Mouse (Mus musculus): ENCODE results near the gene Xaf1. TPM values are rescaled to one million over a fixed set of nuclear protein-coding genes. Genes with fewer than 3 reads are reported as not detected.
"Not testable (repeated sequence)": the region's sequence is repeated elsewhere in the genome, so short reads cannot be mapped to it uniquely, and the experiment has no call there.

The Xaf1 gene
- total and polyA plus RNA-seq, 2 experiments from 2014 or later, result 4.5 to 5.5 TPM

DNA sequence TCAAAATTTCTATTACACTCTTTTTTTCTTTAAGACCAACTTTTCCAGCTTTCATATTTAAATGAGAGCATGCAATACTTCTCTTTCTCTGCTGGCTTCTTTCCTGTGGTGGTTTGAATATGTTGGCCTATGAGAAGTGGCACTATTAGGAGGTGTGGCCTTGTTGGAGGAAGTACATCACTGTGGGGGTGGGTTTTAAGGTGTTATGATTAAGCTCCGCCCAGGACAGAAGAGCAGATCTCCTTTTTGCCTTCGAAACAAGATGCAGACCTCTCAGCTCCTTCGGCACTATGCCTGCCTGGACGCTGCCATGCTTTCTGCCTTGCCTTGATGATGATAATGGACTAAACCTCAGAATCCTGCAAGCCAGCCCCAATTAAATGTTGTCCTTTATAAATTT lies 24.3 kb downstream of the Xaf1 start:
- no peak for TF ChIP-seq CTCF (IDR thresholded peaks at IDR 0.05; ENCODE audit: low read depth)
- no peak overlapping the region for H3K4me3 ChIP-seq (ENCODE audit: low read length)
- H3K36me3 ChIP-seq (ENCODE audit: insufficient read depth, low read length), result no peaks in the 10 kb centered on the region
- H3K27me3 ChIP-seq (ENCODE audit: insufficient read depth, low read length), result no peaks in the 10 kb centered on the region
- no peak overlapping the region for H3K27ac ChIP-seq
- H3K9ac ChIP-seq (replicated peaks; ENCODE audit: low read length), result no peak overlapping the region
- no peak overlapping the region for H3K4me2 ChIP-seq (ENCODE audit: low read depth, low read length)
- DNase-seq (ENCODE audit: low spot score), result no peak
- ATAC-seq, result no peak
- no peaks in the 10 kb centered on the region for H3K9me3 ChIP-seq (ENCODE audit: low read length)
- 90% methylated on average over 4 of the region's 4 CpGs for WGBS
- no peaks in the 10 kb centered on the region for H3K4me1 ChIP-seq (ENCODE audit: insufficient read depth, low read length)

DNA sequence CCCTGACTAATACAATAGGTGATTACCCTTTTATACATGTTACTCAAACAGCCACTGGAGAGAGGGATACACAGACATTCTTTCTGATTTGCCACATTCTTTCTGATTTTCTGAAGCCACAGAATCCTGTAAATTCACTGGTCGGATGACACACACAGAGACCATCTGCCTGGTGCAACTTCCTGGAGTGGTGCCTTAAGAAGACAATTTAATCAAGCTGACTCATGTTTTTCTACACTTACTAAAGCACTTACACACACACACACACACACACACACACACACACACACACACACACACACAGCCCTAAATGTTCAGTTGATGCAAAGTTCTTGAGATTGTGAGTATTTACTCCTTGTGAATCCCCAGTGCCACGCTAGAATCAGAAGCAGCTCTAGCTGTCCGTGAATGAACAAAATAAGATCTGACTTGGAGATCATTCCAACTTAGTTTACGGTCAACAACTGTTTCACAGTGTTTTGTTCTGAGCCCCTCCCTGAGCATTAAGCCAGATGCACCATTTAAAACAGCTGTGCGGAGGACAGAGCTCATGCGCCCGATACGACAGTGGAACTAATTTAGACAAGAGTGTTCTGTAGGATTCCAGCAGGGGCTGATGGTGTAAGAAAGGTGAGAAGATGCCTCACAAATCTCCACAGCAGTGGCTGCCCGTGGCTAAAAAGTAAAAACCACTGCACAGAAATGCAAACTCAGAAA lies 31.7 kb downstream of the Xaf1 start:
- DNase-seq (ENCODE audit: low spot score), result no peak
- Histone ChIP-seq H3K36me3 (ENCODE audit: insufficient read depth, low read length) (no peaks in the 10 kb centered on the region), H3K9me3 (ENCODE audit: low read length) (no peaks in the 10 kb centered on the region), H3K4me3 (ENCODE audit: low read length) (no peak overlapping the region), H3K4me1 (ENCODE audit: insufficient read depth, low read length) (no peaks in the 10 kb centered on the region), H3K9ac (replicated peaks; ENCODE audit: low read length) (no peak overlapping the region), H3K4me2 (ENCODE audit: low read depth, low read length) (no peak overlapping the region), H3K27me3 (ENCODE audit: insufficient read depth, low read length) (no peaks in the 10 kb centered on the region), H3K27ac (no peak overlapping the region)
- WGBS, result 57% methylated on average over 9 of the region's 9 CpGs
- TF ChIP-seq CTCF (IDR thresholded peaks at IDR 0.05; ENCODE audit: low read depth), result no peak
- no peak for ATAC-seq

DNA sequence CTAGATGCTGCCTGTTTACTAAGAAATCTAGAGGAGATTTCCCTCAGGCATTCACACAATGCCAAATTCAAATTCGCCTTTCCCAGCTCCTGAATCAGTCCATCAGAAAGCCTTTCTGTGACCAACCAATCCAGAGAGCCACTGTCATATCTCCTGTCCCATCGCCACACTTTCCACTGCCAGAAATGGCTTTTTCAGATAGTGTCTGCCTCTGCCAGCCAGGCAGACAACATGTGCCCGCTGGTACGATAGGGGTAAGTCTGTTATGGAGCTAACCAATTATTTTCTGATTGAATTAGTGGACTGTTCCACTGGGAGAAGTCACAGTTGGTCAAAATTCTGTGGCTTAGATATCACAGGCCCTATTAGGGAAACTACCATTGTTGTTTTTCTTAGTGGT lies 33.2 kb downstream of the Xaf1 start:
- TF ChIP-seq CTCF (IDR thresholded peaks at IDR 0.05; ENCODE audit: low read depth), result no peak
- ATAC-seq (no peak), DNase-seq (ENCODE audit: low spot score) (no peak)
- WGBS, result 66% methylated on average over 4 of the region's 4 CpGs
- Histone ChIP-seq H3K27ac (no peak overlapping the region), H3K4me3 (ENCODE audit: low read length) (no peak overlapping the region), H3K9ac (replicated peaks; ENCODE audit: low read length) (no peak overlapping the region), H3K9me3 (ENCODE audit: low read length) (no peaks in the 10 kb centered on the region), H3K4me2 (ENCODE audit: low read depth, low read length) (no peak overlapping the region), H3K4me1 (ENCODE audit: insufficient read depth, low read length) (no peaks in the 10 kb centered on the region), H3K36me3 (ENCODE audit: insufficient read depth, low read length) (no peaks in the 10 kb centered on the region), H3K27me3 (ENCODE audit: insufficient read depth, low read length) (no peaks in the 10 kb centered on the region)

DNA sequence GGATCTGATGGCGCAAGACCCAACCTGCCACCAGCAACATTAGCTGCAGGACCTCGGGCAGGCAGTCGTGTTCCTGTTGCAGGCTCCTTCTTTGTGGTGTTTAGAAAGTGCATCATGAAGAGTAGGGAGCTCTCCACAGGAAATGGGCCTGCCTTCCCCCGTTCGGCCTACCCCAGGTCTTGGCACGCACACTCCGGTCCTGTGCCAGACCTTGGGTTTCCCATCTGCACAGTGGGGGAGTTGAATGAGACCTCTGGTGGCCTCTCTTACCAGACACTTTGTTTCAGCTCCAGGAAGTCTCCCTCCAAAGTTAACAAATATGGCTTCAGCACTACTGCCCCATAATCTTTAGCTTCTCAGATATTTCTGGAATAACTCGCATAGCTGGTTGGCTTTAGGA lies 35.3 kb downstream of the Xaf1 start:
- no peak overlapping the region for H3K4me2 ChIP-seq (ENCODE audit: low read depth, low read length)
- no peak overlapping the region for H3K27ac ChIP-seq
- DNase-seq (ENCODE audit: low spot score) (no peak), ATAC-seq (no peak)
- H3K36me3 ChIP-seq (ENCODE audit: insufficient read depth, low read length), result no peaks in the 10 kb centered on the region
- WGBS, result 69% methylated on average over 8 of the region's 8 CpGs
- H3K9ac ChIP-seq (replicated peaks; ENCODE audit: low read length), result no peak overlapping the region
- no peak overlapping the region for H3K4me3 ChIP-seq (ENCODE audit: low read length)
- no peaks in the 10 kb centered on the region for H3K4me1 ChIP-seq (ENCODE audit: insufficient read depth, low read length)
- H3K27me3 ChIP-seq (ENCODE audit: insufficient read depth, low read length), result no peaks in the 10 kb centered on the region
- no peaks in the 10 kb centered on the region for H3K9me3 ChIP-seq (ENCODE audit: low read length)
- TF ChIP-seq CTCF (IDR thresholded peaks at IDR 0.05; ENCODE audit: low read depth), result no peak

DNA sequence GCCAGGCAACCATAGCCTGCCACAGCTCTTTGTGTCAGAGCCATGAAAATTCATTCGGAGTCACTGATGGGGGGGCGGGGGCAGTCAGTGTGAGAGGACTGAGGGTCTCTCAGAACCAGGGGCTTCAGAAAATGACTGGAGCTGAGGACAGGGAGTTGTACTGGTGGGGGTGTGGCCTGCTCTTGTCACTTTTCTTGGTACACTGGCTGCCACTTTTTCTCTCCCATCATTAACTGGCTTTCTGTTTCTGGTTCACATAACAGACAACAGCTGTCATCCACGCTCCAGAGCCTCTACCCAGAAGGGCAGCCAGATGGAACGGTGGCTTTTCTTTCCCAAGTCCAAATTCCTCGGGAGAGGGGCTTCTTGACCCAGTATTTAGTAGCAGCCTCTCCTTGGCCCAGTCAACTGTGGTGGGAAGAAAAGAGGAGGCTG lies 37.0 kb downstream of the Xaf1 start:
- 13% methylated on average over 5 of the region's 5 CpGs for WGBS
- TF ChIP-seq CTCF (IDR thresholded peaks at IDR 0.05; ENCODE audit: low read depth), result no peak
- Histone ChIP-seq H3K36me3 (ENCODE audit: insufficient read depth, low read length) (no peaks in the 10 kb centered on the region), H3K9me3 (ENCODE audit: low read length) (no peaks in the 10 kb centered on the region), H3K4me2 (ENCODE audit: low read depth, low read length) (no peak overlapping the region), H3K4me1 (ENCODE audit: insufficient read depth, low read length) (no peaks in the 10 kb centered on the region), H3K4me3 (ENCODE audit: low read length) (no peak overlapping the region), H3K9ac (replicated peaks; ENCODE audit: low read length) (no peak overlapping the region), H3K27ac (peak overlapping the region; percentile 22; the same call in 1 of the 2 replicates), H3K27me3 (ENCODE audit: insufficient read depth, low read length) (no peaks in the 10 kb centered on the region)
- ATAC-seq (peak; percentile 86), DNase-seq (ENCODE audit: low spot score) (peak; percentile 72)

DNA sequence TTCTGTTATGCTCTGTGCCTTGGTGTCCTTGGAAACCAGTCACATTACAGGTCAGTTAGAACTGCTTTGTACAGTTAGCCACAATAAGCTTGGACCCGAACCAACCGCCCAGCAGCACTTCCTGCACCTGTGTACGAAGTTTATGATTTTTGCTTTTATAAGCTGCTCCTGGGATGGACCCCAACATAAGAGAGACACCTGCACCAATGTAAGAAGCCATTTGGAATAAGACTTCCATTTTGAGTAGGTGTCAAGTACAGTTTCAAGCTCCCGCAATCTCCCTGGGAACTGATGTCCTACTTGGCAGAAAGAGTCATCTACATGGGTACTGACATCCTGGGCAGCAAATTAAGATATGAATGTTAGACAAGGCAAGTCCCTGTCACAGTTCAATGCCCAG lies 38.3 kb downstream of the Xaf1 start:
- no peaks in the 10 kb centered on the region for H3K27me3 ChIP-seq (ENCODE audit: insufficient read depth, low read length)
- 53% methylated on average over 4 of the region's 4 CpGs for WGBS
- H3K9me3 ChIP-seq (ENCODE audit: low read length), result no peaks in the 10 kb centered on the region
- H3K4me3 ChIP-seq (ENCODE audit: low read length), result no peak overlapping the region
- DNase-seq (ENCODE audit: low spot score) (no peak), ATAC-seq (no peak)
- no peaks in the 10 kb centered on the region for H3K4me1 ChIP-seq (ENCODE audit: insufficient read depth, low read length)
- no peaks in the 10 kb centered on the region for H3K36me3 ChIP-seq (ENCODE audit: insufficient read depth, low read length)
- no peak for TF ChIP-seq CTCF (IDR thresholded peaks at IDR 0.05; ENCODE audit: low read depth)
- H3K4me2 ChIP-seq (ENCODE audit: low read depth, low read length), result no peak overlapping the region
- no peak overlapping the region for H3K27ac ChIP-seq
- no peak overlapping the region for H3K9ac ChIP-seq (replicated peaks; ENCODE audit: low read length)

DNA sequence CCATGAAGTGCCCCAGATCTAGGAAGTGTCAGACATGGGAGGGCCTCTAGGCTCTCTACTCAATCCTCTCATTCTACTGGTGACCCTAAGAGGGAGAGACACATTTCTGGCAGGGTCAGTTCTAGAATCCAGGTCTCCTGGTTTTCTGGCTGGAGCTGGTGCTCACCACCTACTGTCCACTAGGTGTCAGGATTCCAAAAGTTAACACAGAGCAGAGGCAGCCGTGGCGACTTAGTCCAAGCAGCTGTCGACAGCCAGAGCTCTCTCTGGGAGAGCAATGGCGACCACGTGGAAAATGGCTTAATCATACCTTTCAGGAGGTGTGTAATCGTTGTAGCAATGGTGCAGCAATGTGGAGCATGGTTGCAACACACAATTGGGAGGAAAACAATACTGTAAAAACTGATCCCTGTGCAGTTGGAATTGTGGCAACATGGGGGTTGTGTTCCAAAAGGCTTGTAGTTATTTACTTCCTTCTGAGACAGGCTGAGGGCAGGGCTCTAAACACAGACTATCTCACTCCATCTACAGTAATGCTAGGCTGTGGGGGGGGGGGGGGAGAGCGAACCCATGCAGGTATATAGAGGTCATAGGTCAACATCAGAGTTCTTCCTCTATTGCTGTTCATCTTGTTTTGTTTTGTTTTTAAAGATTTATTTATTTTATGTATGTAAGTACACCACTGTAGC lies 41.3 kb downstream of the Xaf1 start:
- Histone ChIP-seq H3K36me3 (ENCODE audit: insufficient read depth, low read length) (no peaks in the 10 kb centered on the region), H3K4me2 (ENCODE audit: low read depth, low read length) (peak overlapping the region; percentile 31; the same call in 1 of the 2 replicates), H3K27ac (no peak overlapping the region), H3K4me3 (ENCODE audit: low read length) (no peak overlapping the region), H3K9ac (replicated peaks; ENCODE audit: low read length) (no peak overlapping the region), H3K27me3 (ENCODE audit: insufficient read depth, low read length) (no peaks in the 10 kb centered on the region), H3K9me3 (ENCODE audit: low read length) (no peaks in the 10 kb centered on the region), H3K4me1 (ENCODE audit: insufficient read depth, low read length) (no peaks in the 10 kb centered on the region)
- TF ChIP-seq CTCF (IDR thresholded peaks at IDR 0.05; ENCODE audit: low read depth), result peak; percentile 87
- WGBS, result 9% methylated on average over 7 of the region's 7 CpGs
- DNase-seq (ENCODE audit: low spot score), result peak; percentile 89
- peak; percentile 76 for ATAC-seq

DNA sequence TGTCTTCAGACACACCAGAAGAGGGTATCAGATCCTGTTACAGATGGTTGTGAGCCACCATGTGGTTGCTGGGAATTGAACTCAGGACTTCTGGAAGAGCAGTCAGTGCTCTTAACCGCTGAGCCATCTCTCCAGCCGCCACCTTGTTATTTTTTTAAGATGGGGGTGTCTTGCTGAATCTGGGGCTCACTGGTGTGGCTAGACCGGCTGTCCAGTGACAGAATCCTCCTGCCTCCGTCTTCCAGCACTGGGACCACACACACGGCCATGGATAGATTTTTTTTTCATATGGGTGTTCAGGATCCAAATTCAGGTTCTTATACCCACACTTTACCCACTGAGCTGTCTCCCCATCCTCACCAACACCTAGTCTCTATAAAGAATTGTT lies 41.8 kb downstream of the Xaf1 start:
- WGBS, result 89% methylated on average over 5 of the region's 5 CpGs
- not testable (repeated sequence) for H3K4me3 ChIP-seq (ENCODE audit: low read length); DNase-seq (ENCODE audit: low spot score)

More for the DNA sequence above, 41.8 kb downstream of the Xaf1 start:
- H3K4me2 ChIP-seq (ENCODE audit: low read depth, low read length); H3K27me3 ChIP-seq (ENCODE audit: insufficient read depth, low read length); ATAC-seq; H3K9me3 ChIP-seq (ENCODE audit: low read length); H3K4me1 ChIP-seq (ENCODE audit: insufficient read depth, low read length); H3K9ac ChIP-seq (replicated peaks; ENCODE audit: low read length); H3K36me3 ChIP-seq (ENCODE audit: insufficient read depth, low read length); H3K27ac ChIP-seq: not testable (repeated sequence)

Measured in hindbrain, postnatal 0 days (tissue).